Mouse (Mus musculus) MEL (cell line): ENCODE data around the gene Hipk1. TPM values are rescaled to one million over a fixed set of nuclear protein-coding genes. Genes with fewer than 3 reads are reported as not detected.

Experiments
- DNase-seq: peaks from one replicate; pipeline ENCODE4 v3.0.0; 2011; ENCODE audit warnings: low read depth, low spot score
- H3K27ac ChIP-seq: 2 replicates; pipeline ENCODE4 v1.5.1; 2012; ENCODE audit warnings: low read depth, mild to moderate bottlenecking, control low read depth, low read length, moderate library complexity; ENCODE audit not compliant: control insufficient read depth
- H3K27me3 ChIP-seq, 2 experiments: fragments of 150-350 bp in 1 of 2; sonication (generic) in 1 of 2; 2 replicates each; pipeline ENCODE4 v1.6.1; 2012; ENCODE audit warnings: low read length in 2 of 2, mild to moderate bottlenecking in 2 of 2, improper control_type of control experiment in 1 of 2, moderate library complexity in 1 of 2; ENCODE audit not compliant: insufficient read depth in 2 of 2, control insufficient read depth in 1 of 2
- H3K36me3 ChIP-seq, 2 experiments: 2 replicates each; pipeline ENCODE4 v1.6.1; 2012 to 2014; ENCODE audit warnings: low read length in 2 of 2, improper control_type of control experiment in 1 of 2, inconsistent platforms in 1 of 2, mild to moderate bottlenecking in 1 of 2; ENCODE audit not compliant: insufficient read depth in 2 of 2, control insufficient read depth in 1 of 2
- H3K4me1 ChIP-seq, 2 experiments: fragments of 150-350 bp in 1 of 2; sonication (generic) in 1 of 2; 2 replicates each; pipeline ENCODE4 v1.6.1; 2012; ENCODE audit warnings: low read length in 2 of 2, improper control_type of control experiment in 1 of 2, mild to moderate bottlenecking in 1 of 2; ENCODE audit not compliant: insufficient read depth in 2 of 2, control insufficient read depth in 1 of 2
- H3K4me3 ChIP-seq, 2 experiments: fragments of 150-350 bp in 1 of 2; sonication (generic) in 1 of 2; 2 replicates each; pipeline ENCODE4 v1.5.1; 2012; ENCODE audit warnings: low read depth in 2 of 2, low read length in 2 of 2, mild to moderate bottlenecking in 2 of 2, moderate library complexity in 2 of 2, control low read depth in 1 of 2, improper control_type of control experiment in 1 of 2; ENCODE audit not compliant: control insufficient read depth in 1 of 2, insufficient read depth in 1 of 2
- H3K79me2 ChIP-seq: 2 replicates; pipeline ENCODE4 v1.6.1; 2012; ENCODE audit warnings: mild to moderate bottlenecking, low read length, moderate library complexity; ENCODE audit not compliant: control insufficient read depth, poor library complexity, insufficient read depth
- H3K9ac ChIP-seq: 2 replicates; pipeline ENCODE4 v1.6.1; 2012; ENCODE audit warnings: low read depth, mild to moderate bottlenecking, control low read depth, low read length, moderate library complexity; ENCODE audit not compliant: control insufficient read depth, poor library complexity, severe bottlenecking
- H3K9me3 ChIP-seq: fragments of 150-350 bp; sonication (generic); replicated peaks from 2 replicates; pipeline ENCODE4 v1.6.1; 2012; ENCODE audit warnings: mild to moderate bottlenecking, low read length, improper control_type of control experiment, moderate library complexity; ENCODE audit not compliant: insufficient read depth
- BHLHE40 ChIP-seq: IDR thresholded peaks from 2 replicates; pipeline ENCODE4 v1.6.1; 2012; ENCODE audit warnings: low read depth, mild to moderate bottlenecking, inconsistent platforms, low read length, improper control_type of control experiment, borderline replicate concordance
- CHD1 ChIP-seq: IDR thresholded peaks from 2 replicates; pipeline ENCODE4 v1.6.1; 2012; ENCODE audit warnings: low read depth, mild to moderate bottlenecking, inconsistent platforms, low read length, improper control_type of control experiment
- E2F4 ChIP-seq: IDR thresholded peaks from 2 replicates; pipeline ENCODE4 v1.6.1; 2011; ENCODE audit warnings: low read depth, low read length, improper control_type of control experiment, borderline replicate concordance
- EP300 ChIP-seq, 2 experiments: IDR thresholded peaks; 2 replicates each; pipeline ENCODE4 v1.6.1; 2011; ENCODE audit warnings: improper control_type of control experiment in 2 of 2, low read length in 2 of 2, low read depth in 1 of 2, mild to moderate bottlenecking in 1 of 2
- HCFC1 ChIP-seq: IDR thresholded peaks from 2 replicates; pipeline ENCODE4 v1.6.1; 2012; ENCODE audit warnings: low read depth, mild to moderate bottlenecking, inconsistent platforms, low read length, improper control_type of control experiment, moderate library complexity
- KAT2A ChIP-seq: conservative IDR thresholded peaks from 2 replicates; pipeline ENCODE4 v1.6.1; 2012; ENCODE audit warnings: low read depth, low read length, improper control_type of control experiment, inconsistent platforms
- MAFK ChIP-seq: IDR thresholded peaks from 2 replicates; pipeline ENCODE4 v1.6.1; 2011; ENCODE audit warnings: low read depth, mild to moderate bottlenecking, low read length, improper control_type of control experiment, borderline replicate concordance
- MXI1 ChIP-seq: IDR thresholded peaks from 2 replicates; pipeline ENCODE4 v1.6.1; 2011; ENCODE audit warnings: mild to moderate bottlenecking, low read depth, low read length, improper control_type of control experiment
- MYB ChIP-seq: IDR thresholded peaks from 2 replicates; pipeline ENCODE4 v1.6.1; 2011; ENCODE audit warnings: mild to moderate bottlenecking, low read depth, low read length, improper control_type of control experiment
- MYC ChIP-seq: IDR thresholded peaks from 2 replicates; pipeline ENCODE4 v1.6.1; 2011; ENCODE audit warnings: low read depth, mild to moderate bottlenecking, low read length, improper control_type of control experiment, moderate library complexity
- NELFE ChIP-seq: IDR thresholded peaks from 2 replicates; pipeline ENCODE4 v1.6.1; 2011; ENCODE audit warnings: low read depth, low read length, improper control_type of control experiment
- POLR2A ChIP-seq, 2 experiments: IDR thresholded peaks; 2 replicates each; pipeline ENCODE4 v1.6.1; 2011 to 2012; ENCODE audit warnings: low read length in 2 of 2, mild to moderate bottlenecking in 2 of 2, control low read depth in 1 of 2, improper control_type of control experiment in 1 of 2, low read depth in 1 of 2, moderate library complexity in 1 of 2; ENCODE audit not compliant: control insufficient read depth in 1 of 2, insufficient read depth in 1 of 2, poor library complexity in 1 of 2
- POLR2AphosphoS5 ChIP-seq: IDR thresholded peaks from 2 replicates; pipeline ENCODE4 v1.6.1; 2012; ENCODE audit warnings: low read depth, borderline replicate concordance, mild to moderate bottlenecking, inconsistent platforms, low read length, moderate library complexity, mixed read lengths
- RAD21 ChIP-seq: IDR thresholded peaks from 2 replicates; pipeline ENCODE4 v1.6.1; 2011; ENCODE audit warnings: mild to moderate bottlenecking, low read depth, low read length, improper control_type of control experiment
- RCOR1 ChIP-seq: IDR thresholded peaks from 2 replicates; pipeline ENCODE4 v1.6.1; 2012; ENCODE audit warnings: low read depth, mild to moderate bottlenecking, inconsistent platforms, low read length, improper control_type of control experiment
- SIN3A ChIP-seq: IDR thresholded peaks from 2 replicates; pipeline ENCODE4 v1.6.1; 2012; ENCODE audit warnings: low read length, improper control_type of control experiment, inconsistent platforms
- SMC3 ChIP-seq: IDR thresholded peaks from 2 replicates; pipeline ENCODE4 v1.6.1; 2011; ENCODE audit warnings: low read depth, low read length, improper control_type of control experiment
- USF2 ChIP-seq, 2 experiments: IDR thresholded peaks; 2 replicates each; pipeline ENCODE4 v1.6.1; 2011 to 2012; ENCODE audit warnings: improper control_type of control experiment in 2 of 2, low read length in 2 of 2, borderline replicate concordance in 1 of 2, inconsistent platforms in 1 of 2, low read depth in 1 of 2, mild to moderate bottlenecking in 1 of 2; ENCODE audit not compliant: insufficient read depth in 1 of 2
- ZMIZ1 ChIP-seq: IDR thresholded peaks from 2 replicates; pipeline ENCODE4 v1.6.1; 2012; ENCODE audit warnings: low read depth, mild to moderate bottlenecking, inconsistent platforms, low read length, improper control_type of control experiment, moderate library complexity
- polyA plus RNA-seq, 2 experiments: library from polyadenylated mRNA; stranded (reverse) in 1 of 2; unstranded in 1 of 2; fragments of >175 nt in 1 of 2; fragments of >200 nt in 1 of 2; gene quantifications; 2 replicates each; pipeline versions ENCODE4 v1.2.1 to v1.2.4; 2012; ENCODE audit warnings: low replicate concordance in 2 of 2, low read depth in 1 of 2; ENCODE audit not compliant: insufficient read length in 2 of 2, insufficient read depth in 1 of 2, missing spikeins in 1 of 2
- total RNA-seq: library from RNA; depleted of rRNA; stranded (reverse); fragments of 300-350 nt; gene quantifications from 2 replicates; pipeline ENCODE4 v1.2.3, GENCODE M21; 2012

The Hipk1 gene
- total and polyA plus RNA-seq, 3 experiments = 16.7 to 28.7 TPM; not detected in 1

DNA sequence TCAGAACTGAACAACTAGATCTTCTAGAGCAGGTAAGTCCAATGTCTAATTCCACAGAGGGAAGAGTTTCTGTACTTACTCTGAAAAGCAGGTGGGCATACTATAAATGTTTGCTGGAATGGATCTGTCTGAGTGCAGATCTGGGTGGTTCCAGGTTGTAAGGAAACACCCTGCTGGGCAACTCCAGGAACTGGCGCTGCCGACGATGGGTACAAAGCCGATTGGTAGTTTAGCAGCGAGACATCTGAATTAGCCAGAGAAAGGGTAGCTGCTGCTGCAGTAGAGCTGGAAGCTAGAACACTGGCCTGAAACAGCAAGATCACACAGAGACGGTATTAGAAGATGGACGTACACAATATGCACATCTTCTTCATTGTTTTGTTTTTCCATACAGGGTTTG lies 32.9 kb downstream of the Hipk1 start:
- no peak overlapping the region for H3K9ac ChIP-seq
- H3K27me3 ChIP-seq = no peaks in the 10 kb centered on the region
- no peaks in the 10 kb centered on the region for H3K4me1 ChIP-seq
- peaks cover 0 to 24% of the 10 kb centered on the region in 2 experiments; a peak in 2 of 4 replicates for H3K36me3 ChIP-seq
- no peak overlapping the region for H3K4me3 ChIP-seq
- no peaks in the 10 kb centered on the region for H3K79me2 ChIP-seq
- H3K9me3 ChIP-seq = no peaks in the 10 kb centered on the region
- no peak for DNase-seq
- H3K27ac ChIP-seq = no peak overlapping the region
- TF ChIP-seq SMC3 (no peak), SIN3A (no peak), MAFK (no peak), POLR2A (IDR thresholded peaks at IDR 0.05; ENCODE audit: control insufficient read depth in 1 of 2, insufficient read depth in 1 of 2, low read depth in 1 of 2, low read length in 2 of 2, poor library complexity in 1 of 2) (no peak), MYB (no peak), USF2 (IDR thresholded peaks at IDR 0.05; ENCODE audit: borderline replicate concordance in 1 of 2, insufficient read depth in 1 of 2, low read depth in 1 of 2, low read length in 2 of 2) (no peak), CHD1 (no peak), NELFE (no peak), RCOR1 (no peak), MXI1 (no peak)
- TF ChIP-seq, all 39 proteins: peak for 0

DNA sequence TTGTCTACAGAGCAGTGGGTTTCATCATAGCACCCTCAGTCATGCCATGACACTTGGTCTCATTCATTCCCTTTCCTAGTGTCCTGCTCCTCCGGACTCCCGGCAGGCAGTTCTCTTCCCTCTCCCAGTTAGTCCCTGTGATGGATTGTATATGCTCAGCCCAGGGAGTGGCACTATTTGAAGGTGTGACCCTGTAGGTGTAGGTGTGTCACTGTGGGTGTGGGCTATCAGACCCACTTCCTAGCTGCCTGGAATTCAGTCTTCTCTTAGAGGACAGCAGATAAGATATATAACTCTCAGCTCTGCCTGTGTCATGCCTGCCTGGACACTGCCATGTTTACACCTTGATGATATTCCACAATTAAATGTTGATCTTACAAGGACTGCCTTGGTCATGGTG lies 34.4 kb downstream of the Hipk1 start:
- Histone ChIP-seq H3K36me3 (peaks cover 0 to 25% of the 10 kb centered on the region in 2 experiments; a peak in 2 of 4 replicates), H3K79me2 (no peaks in the 10 kb centered on the region), H3K27me3 (no peaks in the 10 kb centered on the region), H3K9ac (no peak overlapping the region), H3K9me3 (no peaks in the 10 kb centered on the region), H3K27ac (no peak overlapping the region), H3K4me3 (no peak overlapping the region), H3K4me1 (no peaks in the 10 kb centered on the region)
- TF ChIP-seq MAFK (no peak), POLR2AphosphoS5 (no peak), HCFC1 (no peak), POLR2A (IDR thresholded peaks at IDR 0.05; ENCODE audit: control insufficient read depth in 1 of 2, insufficient read depth in 1 of 2, low read depth in 1 of 2, low read length in 2 of 2, poor library complexity in 1 of 2) (no peak), RAD21 (no peak), MYB (no peak), MYC (no peak), ZMIZ1 (no peak), EP300 (IDR thresholded peaks at IDR 0.05; ENCODE audit: low read depth in 1 of 2, low read length in 2 of 2) (no peak), SMC3 (no peak), MXI1 (no peak), NELFE (no peak), E2F4 (no peak), BHLHE40 (no peak), KAT2A (no peak)
- no peak for DNase-seq
